Mouse (Mus musculus) myocyte (in vitro differentiated cells): ENCODE results near the gene A530016L24Rik. TPM values are rescaled to one million over a fixed set of nuclear protein-coding genes. Genes with fewer than 3 reads are reported as not detected.

Source experiments
- H3K27me3 ChIP-seq: one replicate; pipeline ENCODE4 v1.6.1; 2011; ENCODE audit not compliant: control insufficient read depth, insufficient read depth, insufficient read length
- H3K36me3 ChIP-seq: one replicate; pipeline ENCODE4 v1.6.1; 2011; ENCODE audit not compliant: control insufficient read depth, insufficient read depth
- H3K4me2 ChIP-seq: one replicate; pipeline ENCODE4 v1.6.1; 2011; ENCODE audit warnings: low read depth, control low read depth
- H3K4me3 ChIP-seq: one replicate; pipeline ENCODE4 v1.5.1; 2011; ENCODE audit warnings: mild to moderate bottlenecking, control low read depth, moderate library complexity
- H3K79me2 ChIP-seq: one replicate; pipeline ENCODE4 v1.6.1; 2011; ENCODE audit not compliant: control insufficient read depth, insufficient read depth
- H3ac ChIP-seq: one replicate; pipeline ENCODE4 v1.6.1; 2011; ENCODE audit not compliant: control insufficient read depth, insufficient read length
- CEBPB ChIP-seq: IDR thresholded peaks from 2 replicates; pipeline ENCODE4 v1.6.1; 2011; ENCODE audit warnings: mild to moderate bottlenecking, moderate library complexity; ENCODE audit not compliant: poor library complexity, insufficient read depth, severe bottlenecking
- E2F4 ChIP-seq: IDR thresholded peaks from one replicate; pipeline ENCODE4 v1.6.1; 2011; ENCODE audit warnings: mild to moderate bottlenecking, control low read depth, moderate library complexity; ENCODE audit not compliant: insufficient read depth
- MAX ChIP-seq: IDR thresholded peaks from one replicate; pipeline ENCODE4 v1.6.1; 2011; ENCODE audit warnings: low read depth, mild to moderate bottlenecking, control low read depth
- MYOD1 ChIP-seq, 3 experiments: IDR thresholded peaks; one replicate each; pipeline ENCODE4 v1.6.1; 2011; ENCODE audit warnings: control low read depth in 2 of 3, low read depth in 2 of 3, mild to moderate bottlenecking in 2 of 3, moderate library complexity in 1 of 3; ENCODE audit not compliant: insufficient read length in 2 of 3, control insufficient read depth in 1 of 3
- MYOG ChIP-seq, 3 experiments: IDR thresholded peaks; one replicate each; pipeline ENCODE4 v1.6.1; 2011; ENCODE audit warnings: control low read depth in 2 of 3, low read depth in 2 of 3, mild to moderate bottlenecking in 2 of 3; ENCODE audit not compliant: insufficient read length in 2 of 3, control insufficient read depth in 1 of 3, insufficient read depth in 1 of 3
- POLR2A ChIP-seq: IDR thresholded peaks from one replicate; pipeline ENCODE4 v1.6.1; 2011; ENCODE audit warnings: low read depth, mild to moderate bottlenecking, control low read depth, moderate library complexity; ENCODE audit not compliant: insufficient read length
- POLR2AphosphoS2 ChIP-seq: IDR thresholded peaks from one replicate; pipeline ENCODE4 v1.6.1; 2011; ENCODE audit warnings: low read depth, control low read depth; ENCODE audit not compliant: insufficient read length
- REST ChIP-seq: IDR thresholded peaks from one replicate; pipeline ENCODE4 v1.6.1; 2011; ENCODE audit warnings: mild to moderate bottlenecking, control low read depth, moderate library complexity; ENCODE audit not compliant: insufficient read depth, insufficient read length
- SRF ChIP-seq: IDR thresholded peaks from one replicate; pipeline ENCODE4 v1.6.1; 2011; ENCODE audit warnings: low read depth; ENCODE audit not compliant: control insufficient read depth, insufficient read length
- TCF12 ChIP-seq: IDR thresholded peaks from one replicate; pipeline ENCODE4 v1.6.1; 2011; ENCODE audit warnings: mild to moderate bottlenecking, control low read depth; ENCODE audit not compliant: poor library complexity, insufficient read depth, severe bottlenecking
- TCF3 ChIP-seq: IDR thresholded peaks from one replicate; pipeline ENCODE4 v1.6.1; 2011; ENCODE audit warnings: low read depth, control low read depth; ENCODE audit not compliant: insufficient read length
- USF1 ChIP-seq: IDR thresholded peaks from one replicate; pipeline ENCODE4 v1.6.1; 2011; ENCODE audit warnings: low read depth, mild to moderate bottlenecking, control low read depth, moderate library complexity
- polyA plus RNA-seq: library from polyadenylated mRNA; unstranded; fragments of >200 nt; fragmentation: generic; extraction: Trizol; gene quantifications from one replicate; pipeline ENCODE4 v1.2.1, GENCODE M21; 2012; ENCODE audit warnings: missing spikeins

Gene A530016L24Rik
- polyA plus RNA-seq, 1 experiment = 0.05 TPM

DNA sequence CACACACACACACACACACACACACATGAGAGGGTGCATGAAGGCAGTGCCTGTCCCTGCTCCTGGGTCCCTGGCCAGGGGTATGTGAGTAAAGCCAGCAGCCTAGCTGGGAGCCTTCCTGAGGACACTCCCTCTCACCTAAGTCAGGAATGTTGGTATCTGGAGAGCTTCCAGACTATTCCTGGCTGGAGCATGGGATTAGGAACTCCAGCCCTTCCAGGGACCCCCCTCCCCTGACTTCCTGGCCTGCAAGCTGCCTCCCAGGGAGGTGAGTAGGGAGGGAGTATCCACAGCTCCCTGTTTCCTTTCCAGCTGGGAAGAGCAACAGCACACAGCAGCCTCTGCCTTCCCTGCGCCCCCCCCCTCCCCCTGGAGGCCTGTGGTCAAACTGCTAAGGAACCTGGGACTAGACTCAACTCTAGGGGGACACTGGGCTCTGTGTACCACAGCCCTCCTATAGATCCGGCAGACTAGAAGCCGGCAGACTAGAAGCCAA lies 1.2 kb downstream of the A530016L24Rik start:
- H3ac ChIP-seq = no peak overlapping the region
- no peak overlapping the region for H3K4me3 ChIP-seq
- no peak for TF ChIP-seq MAX
- TF ChIP-seq REST = no peak
- TF ChIP-seq TCF12 = no peak
- no peak for TF ChIP-seq SRF
- no peak for TF ChIP-seq E2F4
- no peak for TF ChIP-seq USF1
- no peak for TF ChIP-seq POLR2A
- no peak for TF ChIP-seq MYOD1 (IDR thresholded peaks at IDR 0.05; ENCODE audit: control insufficient read depth in 1 of 3, insufficient read length in 2 of 3, low read depth in 2 of 3)
- no peak for TF ChIP-seq MYOG (IDR thresholded peaks at IDR 0.05; ENCODE audit: control insufficient read depth in 1 of 3, insufficient read depth in 1 of 3, insufficient read length in 2 of 3, low read depth in 2 of 3)
- no peak for TF ChIP-seq POLR2AphosphoS2
- no peak for TF ChIP-seq CEBPB
- no peak for TF ChIP-seq TCF3
- no peaks in the 10 kb centered on the region for H3K79me2 ChIP-seq
- H3K27me3 ChIP-seq = peaks cover 2% of the 10 kb centered on the region
- H3K36me3 ChIP-seq = no peaks in the 10 kb centered on the region
- H3K4me2 ChIP-seq = no peak overlapping the region

DNA sequence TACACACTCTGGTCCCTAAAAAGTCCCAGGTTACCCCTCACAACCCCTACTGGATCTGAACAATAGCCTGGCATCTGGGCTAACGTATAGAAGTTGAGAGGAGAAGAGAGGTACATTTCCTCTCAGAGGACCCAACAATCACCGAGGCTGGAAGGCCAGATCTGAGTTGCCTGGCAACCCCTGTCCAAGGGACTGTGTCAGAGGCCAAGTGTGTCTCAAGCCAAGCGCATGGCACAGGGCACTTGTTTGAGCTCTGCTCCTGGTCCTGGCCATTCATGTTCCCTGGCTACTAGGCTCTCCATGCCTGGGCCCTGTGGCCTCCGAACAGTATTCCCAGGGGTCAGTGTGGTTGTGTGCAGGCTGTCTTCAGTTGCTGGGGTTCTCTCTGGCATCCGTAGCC lies 6.9 kb downstream of the A530016L24Rik start:
- Histone ChIP-seq H3K4me2 (no peak overlapping the region), H3ac (no peak overlapping the region), H3K36me3 (no peaks in the 10 kb centered on the region), H3K79me2 (no peaks in the 10 kb centered on the region), H3K4me3 (no peak overlapping the region), H3K27me3 (peaks cover 14% of the 10 kb centered on the region)
- TF ChIP-seq CEBPB (no peak), TCF12 (no peak), TCF3 (no peak), POLR2AphosphoS2 (no peak), USF1 (no peak), POLR2A (no peak), E2F4 (no peak), MYOD1 (IDR thresholded peaks at IDR 0.05; ENCODE audit: control insufficient read depth in 1 of 3, insufficient read length in 2 of 3, low read depth in 2 of 3) (no peak), SRF (no peak), MAX (no peak), MYOG (IDR thresholded peaks at IDR 0.05; ENCODE audit: control insufficient read depth in 1 of 3, insufficient read depth in 1 of 3, insufficient read length in 2 of 3, low read depth in 2 of 3) (no peak), REST (no peak)

- H3K4me3 ChIP-seq = no peak overlapping the region
- no peak for TF ChIP-seq CEBPB
- no peak for TF ChIP-seq E2F4
- no peak for TF ChIP-seq USF1
- no peak for TF ChIP-seq MYOD1 (IDR thresholded peaks at IDR 0.05; ENCODE audit: control insufficient read depth in 1 of 3, insufficient read length in 2 of 3, low read depth in 2 of 3)
- no peak for TF ChIP-seq POLR2AphosphoS2
- no peak for TF ChIP-seq SRF
- TF ChIP-seq MAX = no peak
- no peak for TF ChIP-seq REST
- no peak for TF ChIP-seq POLR2A
- no peak for TF ChIP-seq TCF12
- TF ChIP-seq TCF3 = no peak
- no peak for TF ChIP-seq MYOG (IDR thresholded peaks at IDR 0.05; ENCODE audit: control insufficient read depth in 1 of 3, insufficient read depth in 1 of 3, insufficient read length in 2 of 3, low read depth in 2 of 3)
- H3K36me3 ChIP-seq = no peaks in the 10 kb centered on the region
- no peak overlapping the region for H3K4me2 ChIP-seq
- H3K27me3 ChIP-seq = peaks cover 27% of the 10 kb centered on the region
- no peaks in the 10 kb centered on the region for H3K79me2 ChIP-seq
- no peak overlapping the region for H3ac ChIP-seq
These were observed 8.5 kb downstream of the A530016L24Rik start for GRCm38 (mm10) chr12:112497731-112498130.

- TF ChIP-seq MYOG (IDR thresholded peaks at IDR 0.05; ENCODE audit: control insufficient read depth in 1 of 3, insufficient read depth in 1 of 3, insufficient read length in 2 of 3, low read depth in 2 of 3) (no peak), SRF (no peak), MYOD1 (IDR thresholded peaks at IDR 0.05; ENCODE audit: control insufficient read depth in 1 of 3, insufficient read length in 2 of 3, low read depth in 2 of 3) (no peak), TCF12 (no peak), POLR2A (no peak), MAX (no peak), E2F4 (no peak)
- Histone ChIP-seq H3K27me3 (peaks cover 27% of the 10 kb centered on the region), H3K36me3 (no peaks in the 10 kb centered on the region), H3K79me2 (no peaks in the 10 kb centered on the region), H3K4me2 (no peak overlapping the region), H3ac (no peak overlapping the region), H3K4me3 (no peak overlapping the region)
These were observed 9.4 kb downstream of the A530016L24Rik start for GRCm38 (mm10) chr12:112498683-112499082.

- Histone ChIP-seq H3K79me2 (no peaks in the 10 kb centered on the region), H3K36me3 (no peaks in the 10 kb centered on the region), H3K4me2 (no peak overlapping the region), H3ac (no peak overlapping the region), H3K4me3 (no peak overlapping the region), H3K27me3 (peaks cover 13% of the 10 kb centered on the region)
- TF ChIP-seq TCF12 (no peak), MAX (no peak), MYOG (IDR thresholded peaks at IDR 0.05; ENCODE audit: control insufficient read depth in 1 of 3, insufficient read depth in 1 of 3, insufficient read length in 2 of 3, low read depth in 2 of 3) (no peak), E2F4 (no peak), CEBPB (no peak), TCF3 (no peak), POLR2A (no peak), USF1 (no peak)
These were observed 13.9 kb downstream of the A530016L24Rik start for GRCm38 (mm10) chr12:112503003-112503771.
